Mouse (Mus musculus) mouse trophoblast stem cell (cell line): ENCODE measurements at regions not wholly inside any gene's neighbourhood (a gene's known extent, or its start where the extent isn't known, plus 50 kb on each side); places are given as distances from the start of the nearest gene placed in this dataset.

Experiments
- in situ Hi-C, 2 experiments: fragments of 300-500 bp; cut with MseI, MboI; formaldehyde crosslinking; loops; 2 replicates in 1 of 2; 3 replicates in 1 of 2; pipeline ENCODE4 v1.15.1; 2025

GRCm38 (mm10) chr4:122781717-122782116, 54.3 kb upstream of the Ppt1 start:
- in situ Hi-C loops = loop anchor here (5.0 kb wide), 1 partner anchor 1204 kb away; no protein-coding TSS in a partner anchor
